Mouse (Mus musculus): ENCODE results near the gene Sec13.

GRCm38 (mm10) chr6:113742321-113742720 lies 1.8 kb upstream of the Sec13 start:
- TF ChIP-seq CTCF (IDR thresholded peaks at IDR 0.05; ENCODE audit: low read depth) (no peak), EP300 (IDR thresholded peaks at IDR 0.05; ENCODE audit: low read depth) (no peak)
